Mouse (Mus musculus) forebrain, embryonic 12.5 days (tissue): ENCODE results near the gene Rinl. TPM values are rescaled to one million over a fixed set of nuclear protein-coding genes. Genes with fewer than 3 reads are reported as not detected.

ENCODE experiments used
- ATAC-seq: fragments of 200-750 bp; cut with Nextera tagmentation; 2 replicates; pipeline ENCODE4 v1.8.0; 2017; ENCODE audit warnings: moderate TSS enrichment; ENCODE audit not compliant: low FRiP score
- H3K27ac ChIP-seq: fragments of 300-500 bp; sonication (generic); 2 replicates; pipeline ENCODE4 v1.5.1; 2016; ENCODE audit warnings: mild to moderate bottlenecking
- H3K27me3 ChIP-seq: fragments of 300-500 bp; sonication (generic); 2 replicates; pipeline ENCODE4 v1.6.1; 2016; ENCODE audit warnings: mild to moderate bottlenecking
- H3K36me3 ChIP-seq: fragments of 300-500 bp; sonication (generic); replicated peaks from 2 replicates; pipeline ENCODE4 v1.6.1; 2016; ENCODE audit warnings: mild to moderate bottlenecking
- H3K4me1 ChIP-seq: fragments of 300-500 bp; sonication (generic); 2 replicates; pipeline ENCODE4 v1.6.1; 2016
- H3K4me2 ChIP-seq: fragments of 300-500 bp; sonication (generic); 2 replicates; pipeline ENCODE4 v1.6.1; 2016; ENCODE audit warnings: mild to moderate bottlenecking, moderate library complexity
- H3K4me3 ChIP-seq: fragments of 300-500 bp; sonication (generic); replicated peaks from 2 replicates; pipeline ENCODE4 v1.5.1; 2016; ENCODE audit warnings: mild to moderate bottlenecking
- H3K9ac ChIP-seq: fragments of 300-500 bp; sonication (generic); 2 replicates; pipeline ENCODE4 v1.6.1; 2016; ENCODE audit warnings: mild to moderate bottlenecking
- H3K9me3 ChIP-seq: fragments of 300-500 bp; sonication (generic); 2 replicates; pipeline ENCODE4 v1.6.1; 2016
- WGBS: fragments of 180-500 bp; shearing (Covaris S2); methylation state at CpG from one replicate; pipeline ENCODE4 v1.1.7; 2016; 5-methylcytosine and 5-hydroxymethylcytosine counted together
- polyA plus RNA-seq: library from polyadenylated mRNA; unstranded; fragments of >200 nt; fragmentation: Nextera tagmentation; extraction: Ambion mirVana; gene quantifications from 2 replicates; pipeline ENCODE4 v1.2.1, GENCODE M21; 2016

Gene Rinl
- polyA plus RNA-seq, 1 experiment from 2014 or later: 2.5 TPM

GRCm38 (mm10) chr7:28766910-28767309, 21.9 kb upstream of the Rinl start:
- Histone ChIP-seq H3K9me3 (no peaks in the 10 kb centered on the region), H3K27me3 (no peaks in the 10 kb centered on the region), H3K4me1 (peaks cover 27% of the 10 kb centered on the region), H3K4me3 (peak overlapping the region; percentile 79), H3K9ac (peak overlapping the region; percentile 74), H3K36me3 (0 out of 2 replicates have a peak, but pooled peaks cover 4% of the 10 kb centered on the region), H3K4me2 (peak overlapping the region; percentile 76), H3K27ac (no peak overlapping the region)
- WGBS: 4% methylated on average over 14 of the region's 14 CpGs
- 0 out of 2 replicates have a peak, but pooled peaks have one; percentile 9 for ATAC-seq

GRCm38 (mm10) chr7:28767462-28767965, 21.3 kb upstream of the Rinl start, which contains the start of gene Nfkbib:
Gene Nfkbib (minus strand): TSS chr7:28767512.
- H3K4me3 ChIP-seq: peak within 1 kb of the TSS; percentile 79
- H3K27me3 ChIP-seq: no peaks in the 10 kb centered on the region
- H3K4me1 ChIP-seq: peaks cover 27% of the 10 kb centered on the region
- H3K36me3 ChIP-seq: 0 out of 2 replicates have a peak, but pooled peaks cover 8% of the 10 kb centered on the region
- peak within 1 kb of the TSS; percentile 76 for H3K4me2 ChIP-seq
- ATAC-seq: no peak
- H3K27ac ChIP-seq: no peak within 1 kb of the TSS
- H3K9me3 ChIP-seq: no peaks in the 10 kb centered on the region
- 65% methylated on average over 7 of the region's 7 CpGs for WGBS
- H3K9ac ChIP-seq: peak within 1 kb of the TSS; percentile 74

GRCm38 (mm10) chr7:28769414-28769958, 19.3 kb upstream of the Rinl start:
- no peak for ATAC-seq

GRCm38 (mm10) chr7:28770309-28770708, 18.5 kb upstream of the Rinl start:
- Histone ChIP-seq H3K4me1 (peaks cover 24% of the 10 kb centered on the region), H3K4me2 (no peak overlapping the region), H3K36me3 (0 out of 2 replicates have a peak, but pooled peaks cover 8% of the 10 kb centered on the region), H3K9ac (no peak overlapping the region), H3K27me3 (no peaks in the 10 kb centered on the region), H3K4me3 (no peak overlapping the region), H3K9me3 (no peaks in the 10 kb centered on the region), H3K27ac (no peak overlapping the region)
- ATAC-seq: no peak
- 86% methylated on average over 3 of the region's 3 CpGs for WGBS

More at GRCm38 (mm10) chr7:28769414-28769958, 19.3 kb upstream of the Rinl start:
- no peak overlapping the region for H3K4me2 ChIP-seq
- H3K9me3 ChIP-seq: no peaks in the 10 kb centered on the region
- WGBS: 93% methylated on average over 9 of the region's 9 CpGs
- H3K27me3 ChIP-seq: no peaks in the 10 kb centered on the region
- 0 out of 2 replicates have a peak, but pooled peaks cover 8% of the 10 kb centered on the region for H3K36me3 ChIP-seq
- no peak overlapping the region for H3K9ac ChIP-seq
- H3K4me3 ChIP-seq: no peak overlapping the region
- peaks cover 27% of the 10 kb centered on the region for H3K4me1 ChIP-seq
- no peak overlapping the region for H3K27ac ChIP-seq

- peaks cover 17% of the 10 kb centered on the region for H3K4me1 ChIP-seq
- no peak overlapping the region for H3K4me3 ChIP-seq
- H3K9me3 ChIP-seq: no peaks in the 10 kb centered on the region
- WGBS: 92% methylated on average over 11 of the region's 11 CpGs
- H3K9ac ChIP-seq: no peak overlapping the region
- H3K27me3 ChIP-seq: no peaks in the 10 kb centered on the region
- no peak overlapping the region for H3K4me2 ChIP-seq
- no peak overlapping the region for H3K27ac ChIP-seq
- peaks cover 11% of the 10 kb centered on the region for H3K36me3 ChIP-seq
- no peak for ATAC-seq
Observed at GRCm38 (mm10) chr7:28771867-28772266, 16.9 kb upstream of the Rinl start.

GRCm38 (mm10) chr7:28773163-28773562, 15.6 kb upstream of the Rinl start:
- no peaks in the 10 kb centered on the region for H3K27me3 ChIP-seq
- H3K9me3 ChIP-seq: no peaks in the 10 kb centered on the region
- peaks cover 5% of the 10 kb centered on the region; the same call in 1 of the 2 replicates for H3K4me1 ChIP-seq
- H3K27ac ChIP-seq: no peak overlapping the region
- H3K4me3 ChIP-seq: no peak overlapping the region
- H3K4me2 ChIP-seq: no peak overlapping the region
- 90% methylated on average over 3 of the region's 3 CpGs for WGBS
- H3K9ac ChIP-seq: no peak overlapping the region
- peaks cover 18% of the 10 kb centered on the region for H3K36me3 ChIP-seq
- ATAC-seq: no peak

- Histone ChIP-seq H3K36me3 (peaks cover 25% of the 10 kb centered on the region), H3K4me3 (no peak overlapping the region), H3K9me3 (no peaks in the 10 kb centered on the region), H3K9ac (no peak overlapping the region), H3K4me1 (0 out of 2 replicates have a peak, but pooled peaks cover under 1% of the 10 kb centered on the region), H3K4me2 (no peak overlapping the region), H3K27ac (no peak overlapping the region), H3K27me3 (no peaks in the 10 kb centered on the region)
- WGBS: 81% methylated on average over 12 of the region's 12 CpGs
- ATAC-seq: no peak
Observed at GRCm38 (mm10) chr7:28774164-28774563, 14.6 kb upstream of the Rinl start.

- Histone ChIP-seq H3K27ac (no peak overlapping the region), H3K36me3 (peaks cover 25% of the 10 kb centered on the region), H3K27me3 (no peaks in the 10 kb centered on the region), H3K9me3 (no peaks in the 10 kb centered on the region), H3K4me3 (no peak overlapping the region), H3K4me2 (no peak overlapping the region), H3K9ac (no peak overlapping the region), H3K4me1 (peaks cover under 1% of the 10 kb centered on the region; the same call in 1 of the 2 replicates)
- 92% methylated on average over 7 of the region's 7 CpGs for WGBS
- ATAC-seq: no peak
Observed at GRCm38 (mm10) chr7:28775129-28775528, 13.6 kb upstream of the Rinl start.

- no peak for ATAC-seq
Observed at GRCm38 (mm10) chr7:28778825-28779224, 9.9 kb upstream of the Rinl start.

GRCm38 (mm10) chr7:28780067-28780658, 8.6 kb upstream of the Rinl start:
- Histone ChIP-seq H3K4me2 (no peak overlapping the region), H3K27ac (no peak overlapping the region), H3K9me3 (no peaks in the 10 kb centered on the region), H3K27me3 (no peaks in the 10 kb centered on the region), H3K9ac (no peak overlapping the region), H3K36me3 (peaks cover 23% of the 10 kb centered on the region), H3K4me3 (no peak overlapping the region), H3K4me1 (peaks cover 3% of the 10 kb centered on the region; the same call in 1 of the 2 replicates)
- peak; percentile 77 for ATAC-seq
- 47% methylated on average over 6 of the region's 6 CpGs for WGBS

More at GRCm38 (mm10) chr7:28778825-28779224, 9.9 kb upstream of the Rinl start:
- no peak overlapping the region for H3K27ac ChIP-seq
- peaks cover 3% of the 10 kb centered on the region; the same call in 1 of the 2 replicates for H3K4me1 ChIP-seq
- H3K27me3 ChIP-seq: no peaks in the 10 kb centered on the region
- WGBS: 89% methylated on average over 9 of the region's 9 CpGs
- no peaks in the 10 kb centered on the region for H3K9me3 ChIP-seq
- no peak overlapping the region for H3K9ac ChIP-seq
- no peak overlapping the region for H3K4me3 ChIP-seq
- peaks cover 23% of the 10 kb centered on the region for H3K36me3 ChIP-seq
- H3K4me2 ChIP-seq: no peak overlapping the region

GRCm38 (mm10) chr7:28780857-28781256, 7.9 kb upstream of the Rinl start:
- Histone ChIP-seq H3K9me3 (no peaks in the 10 kb centered on the region), H3K4me3 (no peak overlapping the region), H3K27me3 (no peaks in the 10 kb centered on the region), H3K9ac (no peak overlapping the region), H3K27ac (no peak overlapping the region), H3K4me1 (peaks cover 3% of the 10 kb centered on the region; the same call in 1 of the 2 replicates), H3K36me3 (peaks cover 30% of the 10 kb centered on the region), H3K4me2 (no peak overlapping the region)
- 83% methylated on average over 7 of the region's 7 CpGs for WGBS
- no peak for ATAC-seq

- H3K4me3 ChIP-seq: no peak overlapping the region
- no peaks in the 10 kb centered on the region for H3K27me3 ChIP-seq
- no peak overlapping the region for H3K4me2 ChIP-seq
- H3K36me3 ChIP-seq: peaks cover 34% of the 10 kb centered on the region
- 91% methylated on average over 8 of the region's 8 CpGs for WGBS
- no peak overlapping the region for H3K9ac ChIP-seq
- no peak for ATAC-seq
- no peaks in the 10 kb centered on the region for H3K9me3 ChIP-seq
- H3K27ac ChIP-seq: no peak overlapping the region
- H3K4me1 ChIP-seq: peaks cover 3% of the 10 kb centered on the region; the same call in 1 of the 2 replicates
Observed at GRCm38 (mm10) chr7:28781261-28781663, 7.5 kb upstream of the Rinl start.
